ENCODE assay signal across 17 mouse cellular contexts in the genomic region with DNA sequence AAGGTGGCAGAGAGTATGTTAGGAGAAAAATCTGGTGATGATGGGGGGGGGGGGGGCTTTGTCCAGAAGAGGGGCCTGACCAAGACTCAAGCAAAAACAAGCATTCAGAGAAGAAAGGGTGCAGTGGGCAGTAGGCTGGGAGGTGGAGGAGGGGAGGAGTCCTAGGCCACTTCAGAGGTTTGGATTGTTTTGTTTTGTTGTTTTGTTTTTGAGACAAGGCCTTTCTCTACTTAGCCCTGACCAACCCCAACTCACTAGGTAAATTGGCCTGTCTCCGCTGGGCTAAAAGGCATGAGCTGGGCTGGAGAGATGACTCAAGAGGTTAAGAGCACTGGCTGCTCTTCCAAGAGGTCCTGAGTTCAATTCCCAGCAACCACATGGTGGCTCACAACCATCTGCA. TPM values are rescaled to one million over a fixed set of nuclear protein-coding genes. Genes with fewer than 3 reads are reported as not detected.
A peak's percentile ranks its signal among the peaks of the same experiment; 100 is the strongest.
DNase-seq lines count a peak whose midpoint lies in the region; ATAC-seq lines count a peak whose summit lies in the region.
"Had no signal": no experiment of that assay in that cellular context is flagged by ENCODE, and none has a peak within 500 bp of the region (broad histone marks: within the 10 kb centered on the region; RNA-seq: fewer than 3 reads in every experiment).

No protein-coding gene starts in this region.

- peaks cover 9% of the 10 kb centered on the region; the same call in 1 of the 2 replicates for H3K36me3 ChIP-seq in heart, embryonic 12.5 days
- H3K36me3 ChIP-seq in lung, embryonic 15.5 days: no peaks in the 10 kb centered on the region
- H3K36me3 ChIP-seq in embryonic facial prominence, embryonic 15.5 days: no peaks in the 10 kb centered on the region

- intact Hi-C loops in left cerebral cortex, postnatal 4 days (cut with DNase I): no loop called here

- 59% methylated on average over 1 of the region's 1 CpGs for WGBS in heart, embryonic 12.5 days
- WGBS in lung, embryonic 15.5 days: 84% methylated on average over 1 of the region's 1 CpGs
- WGBS in embryonic facial prominence, embryonic 15.5 days: 65% methylated on average over 1 of the region's 1 CpGs

- no peak overlapping the region for H3K27ac ChIP-seq in heart, embryonic 12.5 days (ENCODE audit: poor library complexity, severe bottlenecking)
- peak overlapping the region; percentile 84; the same call in 1 of the 2 replicates for H3K27ac ChIP-seq in lung, embryonic 15.5 days
- peak overlapping the region; percentile 83; the same call in 1 of the 2 replicates for H3K27ac ChIP-seq in embryonic facial prominence, embryonic 15.5 days (replicated peaks)

- peaks cover 3% of the 10 kb centered on the region for H3K9me3 ChIP-seq in heart, embryonic 12.5 days (replicated peaks)
- no peaks in the 10 kb centered on the region for H3K9me3 ChIP-seq in lung, embryonic 15.5 days
- no peaks in the 10 kb centered on the region for H3K9me3 ChIP-seq in embryonic facial prominence, embryonic 15.5 days (replicated peaks)

- H3K4me2 ChIP-seq in heart, embryonic 12.5 days: no peak overlapping the region
- H3K4me2 ChIP-seq in lung, embryonic 15.5 days: no peak overlapping the region
- no peak overlapping the region for H3K4me2 ChIP-seq in embryonic facial prominence, embryonic 15.5 days (replicated peaks)
- H3K4me2 ChIP-seq: liver, embryonic 11.5 days had no signal

- no peak for ATAC-seq in heart, embryonic 12.5 days (ENCODE audit: insufficient number of reproducible peaks, low FRiP score)
- ATAC-seq in lung, embryonic 15.5 days (ENCODE audit: borderline replicate concordance, extremely low read depth, low FRiP score, low TSS enrichment): no peak
- ATAC-seq in embryonic facial prominence, embryonic 15.5 days (ENCODE audit: insufficient number of reproducible peaks, low FRiP score, low TSS enrichment, low read depth): no peak
- ATAC-seq: activated CD4-positive, CD25-positive, alpha-beta regulatory T cell, adult 4 months had no signal

- H3K4me3 ChIP-seq in heart, embryonic 12.5 days: no peak overlapping the region
- no peak overlapping the region for H3K4me3 ChIP-seq in lung, embryonic 15.5 days
- H3K4me3 ChIP-seq in embryonic facial prominence, embryonic 15.5 days (replicated peaks): no peak overlapping the region

- peaks cover 19% of the 10 kb centered on the region for H3K4me1 ChIP-seq in heart, embryonic 12.5 days (replicated peaks)
- peaks cover 22% of the 10 kb centered on the region for H3K4me1 ChIP-seq in lung, embryonic 15.5 days
- H3K4me1 ChIP-seq in embryonic facial prominence, embryonic 15.5 days: peaks cover 25% of the 10 kb centered on the region

- DNase-seq in heart, adult 8-10 months (ENCODE audit: low spot score): no peak
- DNase-seq in lung, postnatal 10 days: no peak
- peak; percentile 79 for DNase-seq in ES-CJ7 (ENCODE audit: low read depth, low spot score)
- DNase-seq in left cerebral cortex, postnatal 4 days: no peak
- DNase-seq in cerebellum, adult 11-12 months: no peak
- DNase-seq: B cell, adult 2 months; cerebellum, adult 9-11 months; kidney, postnatal 14 days had no signal

- peak overlapping the region; percentile 1; the same call in 1 of the 2 replicates for H3K9ac ChIP-seq in heart, embryonic 12.5 days
- no peak overlapping the region for H3K9ac ChIP-seq in lung, embryonic 15.5 days
- H3K9ac ChIP-seq in embryonic facial prominence, embryonic 15.5 days: no peak overlapping the region

- peaks cover 14% of the 10 kb centered on the region; the same call in 1 of the 2 replicates for H3K27me3 ChIP-seq in heart, embryonic 12.5 days (replicated peaks)
- H3K27me3 ChIP-seq in lung, embryonic 15.5 days: no peaks in the 10 kb centered on the region
- no peaks in the 10 kb centered on the region for H3K27me3 ChIP-seq in embryonic facial prominence, embryonic 15.5 days

RNA-seq across cellular contexts. Expression of a gene that starts 1.2 kb away (rescaled TPM):
- polyA plus RNA-seq in heart, embryonic 12.5 days (2016; fragmentation: Nextera tagmentation; extraction: Ambion mirVana): not detected in 2 replicates
- not detected for total RNA-seq in heart, adult 8-10 months (2022)
- polyA plus RNA-seq in lung, embryonic 15.5 days (2015; fragmentation: Nextera tagmentation; extraction: Ambion mirVana): 0.57 and 2.7 TPM in 2 replicates
- polyA plus RNA-seq in embryonic facial prominence, embryonic 15.5 days (2015; fragmentation: Nextera tagmentation; extraction: Ambion mirVana): 1.6 and 2.1 TPM in 2 replicates
- not detected for total RNA-seq in left cerebral cortex, postnatal 4 days (2021)
- total RNA-seq: layer of hippocampus, postnatal 10 days; left cerebral cortex, postnatal 10 days; neutrophil, adult 5-6 weeks had no signal
- polyA plus RNA-seq: small intestine, adult 2 months had no signal

RNA-seq across cellular contexts. Expression of a gene that starts 26.8 kb away (rescaled TPM):
- 19.0 and 20.7 TPM in 2 replicates for polyA plus RNA-seq in heart, embryonic 12.5 days (2016; fragmentation: Nextera tagmentation; extraction: Ambion mirVana)
- 1 to 10 TPM; 5.9 to 8.4 (median 6.8) TPM for total RNA-seq in heart, adult 8-10 months (2022)
- polyA plus RNA-seq in lung, embryonic 15.5 days (2015; fragmentation: Nextera tagmentation; extraction: Ambion mirVana): 19.7 and 20.6 TPM in 2 replicates
- polyA plus RNA-seq in embryonic facial prominence, embryonic 15.5 days (2015; fragmentation: Nextera tagmentation; extraction: Ambion mirVana): 19.2 and 19.6 TPM in 2 replicates
- 10 to 100 TPM; 19.2 to 19.4 TPM for total RNA-seq in left cerebral cortex, postnatal 4 days (2021)

RNA-seq across cellular contexts. Expression of a gene that starts 27.1 kb away (rescaled TPM):
- polyA plus RNA-seq in heart, embryonic 12.5 days (2016; fragmentation: Nextera tagmentation; extraction: Ambion mirVana): 53.0 and 53.3 TPM in 2 replicates
- total RNA-seq in heart, adult 8-10 months (2022): 10 to 100 TPM; 15.0 to 16.7 (median 15.8) TPM
- polyA plus RNA-seq in lung, embryonic 15.5 days (2015; fragmentation: Nextera tagmentation; extraction: Ambion mirVana): 43.7 and 44.6 TPM in 2 replicates
- 48.6 and 49.5 TPM in 2 replicates for polyA plus RNA-seq in embryonic facial prominence, embryonic 15.5 days (2015; fragmentation: Nextera tagmentation; extraction: Ambion mirVana)
- total RNA-seq in left cerebral cortex, postnatal 4 days (2021): 10 to 100 TPM; 28.1 to 29.3 TPM

RNA-seq across cellular contexts. Expression of a gene that starts 40.6 kb away (rescaled TPM):
- polyA plus RNA-seq in heart, embryonic 12.5 days (2016; fragmentation: Nextera tagmentation; extraction: Ambion mirVana): 23.2 and 24.3 TPM in 2 replicates
- total RNA-seq in heart, adult 8-10 months (2022): 10 to 100 TPM in 3 of 4 experiments, 1 to 10 TPM in 1; 9.7 to 16.5 (median 14.7) TPM
- polyA plus RNA-seq in lung, embryonic 15.5 days (2015; fragmentation: Nextera tagmentation; extraction: Ambion mirVana): 122 TPM in 2 replicates
- 82.2 and 86.2 TPM in 2 replicates for polyA plus RNA-seq in embryonic facial prominence, embryonic 15.5 days (2015; fragmentation: Nextera tagmentation; extraction: Ambion mirVana)
- 10 to 100 TPM; 53.1 to 53.4 TPM for total RNA-seq in left cerebral cortex, postnatal 4 days (2021)
